Mouse (Mus musculus) brown adipose tissue, adult 24 weeks (tissue): ENCODE measurements around the gene Tmem238. TPM values are rescaled to one million over a fixed set of nuclear protein-coding genes. Genes with fewer than 3 reads are reported as not detected.
"Not testable (repeated sequence)": the region's sequence is repeated elsewhere in the genome, so short reads cannot be mapped to it uniquely, and the experiment has no call there.

Source experiments
- H3K27ac ChIP-seq: fragments of 200-500 bp; replicated peaks from 2 replicates; pipeline ENCODE4 v1.5.1; 2012; ENCODE audit warnings: low read depth, mild to moderate bottlenecking, low read length
- H3K4me1 ChIP-seq: fragments of 200-500 bp; 2 replicates; pipeline ENCODE4 v1.6.1; 2012; ENCODE audit warnings: low read length, mixed read lengths; ENCODE audit not compliant: control insufficient read depth, insufficient read depth, insufficient read length
- H3K4me3 ChIP-seq: fragments of 200-500 bp; 2 replicates; pipeline ENCODE4 v1.5.1; 2012; ENCODE audit warnings: low read depth, mild to moderate bottlenecking, low read length, moderate library complexity; ENCODE audit not compliant: insufficient read depth
- polyA plus RNA-seq: library from polyadenylated mRNA; stranded (reverse); fragments of >200 nt; gene quantifications from 2 replicates; pipeline ENCODE4 v1.2.4, GENCODE M21; 2012; ENCODE audit not compliant: missing spikeins, insufficient read depth, insufficient read length

Tmem238 gene
- polyA plus RNA-seq, 1 experiment = 17.0 TPM

DNA sequence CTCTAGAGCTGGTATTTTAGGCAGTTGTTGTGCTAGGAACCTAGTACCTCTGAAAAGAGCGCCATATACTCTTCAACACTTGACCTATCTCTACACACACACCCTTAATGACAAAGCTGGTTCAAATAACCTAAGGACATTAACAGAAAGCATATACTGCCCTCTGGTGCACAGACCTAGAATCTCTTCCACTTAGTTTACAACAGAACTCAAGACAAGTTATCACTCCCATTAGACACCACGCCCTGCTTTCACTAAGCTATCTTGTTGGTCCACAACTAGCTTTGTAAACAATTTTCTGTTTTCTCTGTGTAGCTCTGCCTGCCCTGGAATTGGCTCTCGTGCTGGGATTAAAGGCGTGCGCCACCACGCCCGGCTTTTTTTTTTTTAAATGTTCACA lies 17.3 kb upstream of the Tmem238 start:
- H3K27ac ChIP-seq = no peak overlapping the region
- H3K4me1 ChIP-seq = peaks cover 3% of the 10 kb centered on the region; the same call in 1 of the 2 replicates
- H3K4me3 ChIP-seq = no peak overlapping the region

GRCm38 (mm10) chr7:4802247-4802646 lies 12.8 kb upstream of the Tmem238 start:
- no peak overlapping the region for H3K27ac ChIP-seq
- H3K4me3 ChIP-seq = no peak overlapping the region
- H3K4me1 ChIP-seq = no peaks in the 10 kb centered on the region; the same call in 1 of the 2 replicates

DNA sequence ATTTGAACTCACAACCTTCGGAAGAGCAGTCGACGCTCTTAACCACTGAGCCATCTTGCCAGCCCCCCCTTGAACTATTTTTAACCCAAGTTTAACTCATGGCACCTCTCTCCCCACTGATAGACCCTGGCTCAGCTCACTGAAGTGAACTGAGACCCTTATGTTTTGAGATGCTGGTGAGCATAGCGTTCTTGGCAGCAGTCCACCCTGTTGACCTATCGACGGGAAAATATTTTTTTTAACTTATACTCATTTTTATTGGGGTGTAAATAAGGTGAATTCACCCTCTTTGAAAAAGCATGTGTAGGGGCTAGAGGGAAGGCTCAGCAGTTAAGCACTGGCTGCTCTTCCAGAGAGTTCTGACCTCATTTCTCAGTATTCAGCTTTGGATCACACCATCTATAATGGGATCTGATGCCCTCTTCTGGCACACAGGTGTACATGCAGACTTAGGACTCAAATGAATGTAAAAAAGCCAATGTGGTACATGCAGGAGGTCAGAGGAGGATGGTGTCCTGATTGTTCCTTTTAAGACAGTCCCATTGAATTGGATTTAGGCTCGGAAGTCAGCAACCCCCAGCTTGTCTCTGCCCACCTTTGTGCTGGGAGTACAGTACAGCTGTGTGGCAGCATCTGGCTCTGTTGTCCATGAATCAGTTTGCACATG lies 6.4 kb upstream of the Tmem238 start:
- H3K4me3 ChIP-seq = no peak overlapping the region
- H3K4me1 ChIP-seq = no peaks in the 10 kb centered on the region
- H3K27ac ChIP-seq = no peak overlapping the region

- 0 out of 2 replicates have a peak overlapping the region, but pooled peaks have one; percentile 11 for H3K4me3 ChIP-seq
- no peak overlapping the region for H3K27ac ChIP-seq
- no peaks in the 10 kb centered on the region for H3K4me1 ChIP-seq
These were observed 5.2 kb upstream of the Tmem238 start for GRCm38 (mm10) chr7:4794631-4795168.

DNA sequence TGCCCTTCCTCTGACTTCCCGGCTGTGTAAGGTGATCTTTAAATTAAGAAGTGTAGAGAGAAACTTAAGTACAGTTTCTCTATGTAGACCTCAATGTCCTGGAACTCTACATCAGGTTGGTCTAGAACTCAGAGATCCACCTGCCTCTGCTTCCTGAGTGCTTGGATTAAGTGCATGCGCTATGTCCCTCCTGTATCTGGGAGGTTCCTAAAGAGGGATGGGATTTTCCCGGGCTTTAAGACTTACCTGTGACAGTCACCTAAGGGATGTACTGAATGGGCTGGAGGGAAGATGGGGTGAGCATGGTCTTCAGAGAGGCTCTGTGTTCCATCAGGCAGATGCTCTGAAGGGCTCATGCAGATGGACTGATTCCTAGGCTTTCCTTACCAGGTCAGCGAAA lies 4.2 kb upstream of the Tmem238 start:
- Histone ChIP-seq H3K4me3 (peak overlapping the region; percentile 75), H3K27ac (no peak overlapping the region), H3K4me1 (no peaks in the 10 kb centered on the region)

DNA sequence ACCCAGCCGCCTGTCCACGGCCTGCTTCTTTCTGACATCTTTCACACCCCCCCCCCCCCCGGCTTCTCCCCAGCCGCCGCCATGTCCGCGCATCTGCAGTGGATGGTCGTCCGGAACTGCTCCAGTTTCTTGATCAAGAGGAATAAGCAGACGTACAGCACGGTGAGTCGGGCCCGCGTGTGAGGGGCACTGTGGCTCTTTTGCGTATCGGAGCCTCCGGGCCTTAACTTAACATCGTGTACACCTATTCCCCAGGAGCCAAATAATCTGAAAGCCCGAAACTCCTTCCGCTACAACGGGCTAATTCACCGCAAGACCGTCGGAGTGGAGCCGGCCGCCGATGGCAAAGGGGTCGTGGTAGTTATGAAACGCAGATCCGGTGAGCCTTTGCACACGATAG lies 3.8 kb upstream of the Tmem238 start:
- peak overlapping the region; percentile 75 for H3K4me3 ChIP-seq
- not testable (repeated sequence) for H3K4me1 ChIP-seq
- peak overlapping the region; percentile 86 for H3K27ac ChIP-seq

DNA sequence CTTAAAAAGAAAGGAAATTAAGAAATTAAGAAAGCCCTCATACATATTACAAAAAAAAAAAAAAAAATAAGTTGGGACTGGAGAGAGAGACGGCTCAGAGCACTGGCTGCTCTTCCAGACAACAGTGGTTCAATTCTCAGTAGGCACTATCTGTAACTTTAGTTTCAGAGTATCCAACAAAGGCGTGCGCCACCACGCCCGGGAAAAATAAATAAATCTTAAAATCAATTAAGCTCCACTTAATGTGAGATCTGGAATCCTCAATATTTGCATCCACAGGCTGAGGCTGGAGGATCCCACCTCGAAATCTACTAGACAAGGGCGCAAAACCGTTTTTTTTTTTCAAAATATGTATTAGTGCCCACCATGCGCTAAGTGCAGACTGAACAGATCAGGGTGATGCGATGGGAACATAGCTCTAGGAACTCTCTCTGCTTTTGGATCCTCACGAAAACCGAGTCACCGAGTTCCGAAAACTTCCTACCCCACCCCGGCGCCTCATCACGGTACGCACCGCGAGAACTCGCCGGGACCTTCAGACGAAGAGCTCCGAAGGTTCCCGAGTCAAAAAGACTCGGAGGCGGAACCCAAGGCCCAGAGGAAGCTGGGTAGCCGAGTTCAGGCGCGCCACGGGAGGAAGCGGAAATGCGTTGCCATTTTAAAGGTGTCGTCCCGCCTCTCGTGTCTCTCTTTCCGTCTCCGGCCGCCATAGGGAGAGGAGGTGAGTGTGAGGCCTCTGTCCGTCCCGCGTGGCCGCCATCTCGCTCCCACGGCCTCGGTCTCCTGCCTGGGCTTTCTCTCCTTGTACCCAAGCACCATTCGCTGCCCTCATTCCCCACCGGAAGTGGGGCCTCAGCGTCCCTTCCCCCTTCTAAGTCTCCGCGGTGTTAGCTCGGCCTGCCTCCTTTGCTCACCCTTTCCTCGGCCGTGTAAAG lies 3.1 kb upstream of the Tmem238 start, which contains the start of gene Rpl28:
Rpl28 (plus strand) TSS at position 597 of the 935 bp plus-strand sequence.
- Histone ChIP-seq H3K4me1 (no peaks in the 10 kb centered on the region), H3K4me3 (peak within 1 kb of the TSS; percentile 75), H3K27ac (peak within 1 kb of the TSS; percentile 89)

DNA sequence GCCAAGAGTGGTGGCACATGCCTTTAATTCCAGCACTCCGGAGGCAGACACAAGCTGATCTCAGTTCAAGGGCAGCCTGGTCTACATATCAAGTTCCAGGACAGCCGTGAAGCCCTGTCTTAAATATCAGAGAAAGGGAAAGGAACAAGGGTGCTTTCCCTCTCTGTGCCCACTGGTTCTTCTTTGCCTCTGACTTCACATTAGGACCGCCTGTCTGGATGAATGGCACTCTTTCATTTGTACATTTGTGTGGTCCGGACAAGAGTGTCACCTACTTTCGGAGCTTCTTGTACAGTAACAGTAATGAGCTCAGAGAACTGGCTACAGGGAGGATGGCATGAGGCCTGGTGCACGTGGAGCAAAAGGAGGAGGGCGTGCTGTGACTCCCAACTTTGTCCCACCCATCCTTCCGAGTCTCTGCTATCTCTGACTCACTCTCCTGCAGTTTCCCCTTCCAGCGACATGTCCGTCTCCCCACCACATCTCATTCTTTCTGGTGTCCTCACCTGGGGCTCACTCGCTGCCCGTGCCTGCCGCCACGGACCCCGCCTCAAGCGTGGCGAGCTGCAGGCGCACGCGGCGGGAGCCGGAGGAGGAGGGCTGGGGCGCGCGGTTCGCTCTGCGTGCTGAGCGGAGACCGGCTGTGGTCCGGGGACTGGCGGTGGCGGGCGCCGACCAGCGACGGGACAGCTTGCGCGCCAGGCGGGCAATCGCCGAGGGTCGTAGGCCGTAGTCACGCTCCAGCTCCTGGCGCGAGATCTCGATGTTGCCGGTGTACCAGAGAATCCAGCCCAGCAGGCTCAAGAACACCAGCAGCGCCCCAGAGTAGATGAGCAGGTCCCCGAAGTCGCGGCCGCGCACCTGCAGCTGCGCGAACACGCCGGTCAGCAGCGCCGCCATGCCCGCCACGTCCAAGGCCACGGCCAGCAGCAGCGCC lies 689 bp downstream of the Tmem238 start:
- H3K4me3 ChIP-seq = peak overlapping the region; percentile 82
- H3K4me1 ChIP-seq = no peaks in the 10 kb centered on the region
- H3K27ac ChIP-seq = no peak overlapping the region

DNA sequence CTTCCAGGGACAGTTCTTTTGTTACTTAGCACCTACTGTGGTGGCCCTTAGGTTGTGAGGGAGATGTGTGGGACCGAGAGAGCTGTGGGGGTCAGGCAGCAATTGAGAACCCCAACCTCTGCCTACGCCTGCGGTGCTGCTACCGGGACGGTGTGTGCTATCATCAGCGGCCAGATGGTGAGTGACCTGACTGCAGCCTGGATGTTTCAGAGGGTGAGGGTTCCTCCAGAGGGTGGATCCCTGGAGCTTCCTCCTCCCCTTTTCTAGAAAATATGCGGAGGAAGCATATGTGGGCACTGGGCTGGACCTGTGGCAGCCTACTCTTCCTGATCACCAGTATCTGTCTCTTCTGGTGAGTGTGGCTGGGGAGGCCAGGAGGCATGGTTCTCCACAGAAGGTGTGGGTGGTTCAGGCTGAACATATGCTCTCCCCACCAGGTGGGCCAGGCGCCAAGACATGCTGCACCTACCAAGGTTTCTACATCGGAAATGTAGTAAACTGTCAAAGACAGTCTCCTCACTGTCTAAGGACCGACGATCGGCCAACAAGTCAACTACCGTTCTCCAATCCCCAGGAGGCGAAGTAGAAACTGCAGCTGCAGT lies 5.7 kb downstream of the Tmem238 start:
- Histone ChIP-seq H3K4me1 (no peaks in the 10 kb centered on the region), H3K4me3 (no peak overlapping the region), H3K27ac (no peak overlapping the region)

DNA sequence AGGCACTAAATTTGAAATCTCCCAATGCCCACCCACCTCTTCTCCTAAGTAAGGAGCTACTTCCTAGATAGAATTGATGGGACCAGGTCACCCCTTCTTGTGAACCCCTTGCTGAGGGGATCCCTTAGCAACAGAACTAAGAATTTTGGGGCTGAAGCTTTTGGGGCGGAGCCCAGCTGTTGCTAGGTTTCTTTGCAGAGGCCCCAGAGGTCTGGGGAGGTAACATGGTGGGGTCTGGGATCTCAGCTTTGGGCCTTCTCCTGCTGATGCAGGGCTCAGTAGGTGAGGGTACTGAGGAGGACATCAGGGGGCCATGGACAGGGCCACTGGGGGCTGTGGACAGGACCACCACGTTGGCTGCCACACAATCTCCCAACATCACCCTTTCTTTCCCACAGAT lies 6.7 kb downstream of the Tmem238 start, which contains the start of the genes Il11 and Tmem190:
Il11 (minus strand) TSS at position 101 of the 400 bp plus-strand sequence.
Tmem190 (plus strand) TSS at position 179 of the 400 bp plus-strand sequence.
- H3K4me3 ChIP-seq = no peak within 1 kb of the TSS
- no peak within 1 kb of the TSS for H3K27ac ChIP-seq
- no peaks in the 10 kb centered on the region for H3K4me1 ChIP-seq

GRCm38 (mm10) chr7:4782130-4782529 lies 7.3 kb downstream of the Tmem238 start:
- H3K4me3 ChIP-seq = no peak overlapping the region
- no peak overlapping the region for H3K27ac ChIP-seq
- H3K4me1 ChIP-seq = no peaks in the 10 kb centered on the region

- no peak overlapping the region for H3K4me3 ChIP-seq
- no peak overlapping the region for H3K27ac ChIP-seq
- H3K4me1 ChIP-seq = no peaks in the 10 kb centered on the region
These were observed 9.5 kb downstream of the Tmem238 start for GRCm38 (mm10) chr7:4779921-4780320.

DNA sequence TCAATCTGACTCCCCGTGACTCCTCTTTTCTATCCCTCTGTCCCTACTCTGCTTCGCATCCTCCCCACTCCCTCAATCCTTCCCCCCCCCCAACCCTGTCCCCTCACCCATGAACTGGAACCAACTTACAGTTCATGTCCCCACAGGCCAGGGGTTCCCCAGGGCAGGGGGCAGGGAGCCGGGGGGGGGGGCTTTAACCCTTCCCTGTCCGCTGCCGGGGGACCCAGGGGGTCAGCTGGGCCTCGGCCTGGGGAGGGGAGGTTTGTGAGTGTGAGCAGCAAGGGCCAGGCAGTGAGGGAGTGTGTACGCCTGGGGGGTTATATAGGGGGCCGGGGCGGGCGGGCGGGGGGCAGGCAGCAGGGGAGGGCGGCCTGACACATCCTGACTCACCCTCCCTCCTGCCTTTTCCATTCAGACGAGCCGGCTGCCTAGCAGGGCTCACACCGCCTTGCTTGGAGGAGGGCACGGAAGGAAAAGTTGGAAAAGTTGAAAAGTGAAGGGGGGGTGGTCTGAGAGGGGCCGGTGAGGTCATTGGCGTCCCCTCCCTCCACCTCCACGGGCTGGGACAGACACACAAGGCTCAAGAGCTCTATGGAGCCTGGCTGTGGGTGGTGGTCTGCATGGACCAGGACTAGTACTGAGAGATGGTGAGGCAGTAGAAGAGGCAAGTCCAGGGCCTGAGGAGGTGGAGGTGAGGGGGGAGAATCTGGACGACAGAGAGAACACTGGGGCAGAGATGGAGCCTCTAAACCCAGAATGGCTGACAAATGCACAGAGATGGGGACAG lies 11.4 kb downstream of the Tmem238 start:
- H3K27ac ChIP-seq = no peak overlapping the region
- H3K4me3 ChIP-seq = no peak overlapping the region
- no peaks in the 10 kb centered on the region for H3K4me1 ChIP-seq
